Mouse (Mus musculus): ENCODE measurements at regions not wholly inside any gene's neighbourhood (a gene's known extent, or its start where the extent isn't known, plus 50 kb on each side); places are given as distances from the start of the nearest gene placed in this dataset.

DNA sequence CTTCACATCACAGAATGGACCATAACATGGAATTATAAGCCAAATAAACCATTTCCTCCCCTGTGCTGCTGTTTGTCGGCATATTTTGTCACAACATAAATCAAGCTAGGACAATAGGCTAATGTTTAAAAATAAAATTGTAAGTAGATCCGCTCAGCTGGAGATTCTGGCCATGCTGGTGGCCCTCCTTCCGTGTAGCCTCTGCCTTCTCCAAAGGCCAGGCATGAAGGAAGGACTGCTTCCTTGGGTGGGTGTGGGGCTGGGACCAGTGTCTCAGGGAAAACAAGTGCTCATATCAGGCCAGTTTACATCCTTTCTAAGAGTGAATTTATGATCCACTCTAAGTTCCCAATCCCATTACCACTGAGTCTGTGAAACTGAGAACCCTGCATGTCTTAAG is 206.3 kb upstream of the Ppp2r2d start:
- DNase-seq (ENCODE audit: low read depth, low spot score): no peak

DNA sequence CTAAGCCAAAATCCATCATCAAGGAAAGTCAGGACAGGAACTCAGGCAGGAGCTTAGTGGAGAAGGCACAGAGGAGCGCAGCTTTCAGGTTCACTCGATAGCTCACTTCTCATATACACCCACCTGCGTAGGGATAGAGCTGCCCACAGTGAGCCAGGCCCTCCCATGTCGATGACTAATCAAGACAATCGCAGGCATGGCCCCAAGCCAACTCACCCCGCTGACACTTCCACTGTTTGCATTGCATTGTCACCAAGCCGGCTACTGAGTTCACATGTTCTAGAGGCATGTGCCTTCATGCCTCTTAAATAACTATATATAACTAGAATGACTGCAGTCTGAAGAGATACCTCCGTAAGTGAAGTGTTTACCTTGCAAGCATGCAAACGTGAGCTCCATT is 219.8 kb upstream of the Ppp2r2d start:
- no peak for DNase-seq (ENCODE audit: low read depth, low spot score)

DNA sequence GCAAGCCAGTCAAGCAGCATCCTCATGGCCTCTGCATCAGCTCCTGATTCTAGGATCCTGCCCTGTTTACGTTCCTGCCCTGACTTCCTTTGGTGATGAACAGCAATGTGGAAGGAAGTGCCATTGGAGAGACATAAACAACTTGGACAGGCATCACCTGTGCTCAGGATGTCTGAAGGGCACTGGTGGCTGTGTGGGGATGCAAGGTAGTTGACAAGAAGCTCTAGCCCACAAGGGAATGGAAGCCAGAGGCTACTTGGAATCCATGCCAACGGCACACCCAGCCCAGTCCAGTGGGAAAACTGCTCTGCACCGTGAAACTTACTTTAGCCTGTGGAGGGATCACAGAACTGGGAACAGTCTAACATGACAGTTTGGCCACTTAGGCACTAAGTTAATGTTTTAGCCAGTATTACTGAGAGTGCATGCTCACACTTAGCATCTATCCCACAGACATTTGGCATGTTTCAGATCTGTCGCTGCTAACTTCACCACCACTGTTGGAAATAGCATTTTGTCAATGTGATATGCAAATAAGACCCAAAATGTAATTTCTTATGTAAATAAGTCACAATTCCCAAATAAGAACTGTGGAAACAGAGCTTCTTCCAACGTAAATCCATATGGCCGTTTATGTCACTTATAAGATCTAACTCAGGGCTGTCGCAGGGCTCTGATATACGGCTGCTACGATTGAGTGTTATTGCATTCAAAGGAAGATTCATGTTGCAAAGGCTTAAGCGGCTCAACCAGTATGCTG is 223.5 kb upstream of the Tcerg1l start:
- DNase-seq (ENCODE audit: low read depth, low spot score): peak; percentile 39

DNA sequence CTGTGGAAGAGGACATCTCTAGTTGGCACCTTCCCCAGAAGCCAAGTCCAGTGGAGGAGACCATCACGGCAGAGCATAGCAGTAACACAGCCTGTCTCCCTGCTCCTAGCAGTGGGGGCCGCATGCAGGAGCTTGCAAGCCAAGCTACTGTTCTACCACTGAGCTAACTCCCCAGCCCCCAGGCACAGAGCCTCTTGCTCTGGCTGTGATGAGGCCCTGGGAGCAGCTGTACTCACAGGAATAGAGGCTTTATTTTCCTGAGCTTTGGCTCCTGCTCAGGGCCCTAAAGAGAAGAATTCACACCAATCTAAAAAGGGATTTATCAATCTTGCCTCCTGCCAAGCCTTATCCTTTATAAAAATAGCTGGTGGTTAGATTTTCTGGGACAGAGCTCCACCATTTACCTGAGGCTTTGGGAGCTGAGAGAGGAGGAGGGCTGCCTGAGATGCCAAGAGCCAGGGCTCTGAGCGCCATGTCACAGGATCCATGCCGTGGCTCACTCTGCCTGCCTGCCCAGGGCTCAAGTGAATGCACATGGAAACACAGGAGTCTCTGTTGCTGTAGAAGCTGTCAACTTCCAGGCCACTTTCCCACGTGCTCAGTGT is 222.7 kb upstream of the Tcerg1l start:
- no peak for DNase-seq (ENCODE audit: low read depth, low spot score)

DNA sequence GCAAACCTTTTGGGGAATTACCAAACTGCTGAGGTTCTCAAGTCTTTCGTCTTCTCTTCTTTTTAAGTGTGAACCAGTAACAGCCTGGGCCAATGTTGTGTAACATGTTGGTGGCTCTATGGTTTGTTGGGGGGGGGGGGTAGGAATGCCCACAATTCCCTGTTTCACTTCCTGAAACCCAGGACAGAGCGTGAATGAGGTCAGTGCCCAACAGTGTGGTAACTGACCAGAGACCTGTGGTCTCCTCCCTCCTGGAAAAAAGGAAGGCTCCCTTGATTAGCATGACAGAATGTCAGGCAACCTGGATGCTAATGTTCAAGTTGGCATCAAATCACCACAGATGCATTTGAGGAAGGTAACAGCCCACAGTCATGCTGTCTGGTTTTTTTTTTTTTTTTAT is 218.9 kb upstream of the Tcerg1l start:
- DNase-seq (ENCODE audit: low read depth, low spot score): no peak

DNA sequence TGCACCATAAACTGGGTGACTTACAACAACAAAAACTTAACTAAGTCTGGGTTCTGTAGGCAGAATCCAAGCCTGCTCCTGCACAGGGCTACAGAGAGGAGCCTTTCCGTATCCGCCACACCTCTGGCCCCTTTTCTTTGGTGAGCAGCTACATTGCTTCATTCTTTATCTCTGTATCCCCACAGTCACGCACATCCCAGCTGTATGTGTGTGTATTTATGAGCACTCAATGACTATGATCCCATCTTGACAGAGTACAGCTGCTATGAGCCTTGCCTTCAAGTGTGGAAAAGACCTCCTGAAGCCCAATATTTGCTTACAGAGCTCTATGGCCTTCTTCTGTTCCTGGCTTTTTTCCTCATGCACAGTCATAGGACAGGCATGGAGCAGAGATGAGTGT is 212.1 kb upstream of the Tcerg1l start:
- DNase-seq (ENCODE audit: low read depth, low spot score): no peak

DNA sequence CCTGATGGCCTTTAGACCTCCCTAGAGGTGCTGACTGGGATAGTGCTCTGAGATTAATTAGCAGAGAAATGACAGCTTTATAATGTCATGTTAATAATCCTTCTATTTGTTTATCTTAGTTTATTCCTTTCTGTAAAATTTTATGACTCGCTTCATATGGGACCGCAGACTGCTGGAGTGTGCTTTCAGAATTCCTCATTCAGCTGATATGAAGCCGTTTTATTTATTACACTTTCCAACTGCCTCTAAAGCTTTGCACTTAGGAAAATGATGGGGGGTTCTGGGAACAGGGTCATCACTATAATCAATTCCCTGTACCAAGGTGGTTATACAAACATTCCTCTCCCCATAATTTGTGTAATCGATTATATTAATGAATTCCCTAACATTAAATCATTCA is 211.6 kb upstream of the Tcerg1l start:
- DNase-seq (ENCODE audit: low read depth, low spot score): no peak

DNA sequence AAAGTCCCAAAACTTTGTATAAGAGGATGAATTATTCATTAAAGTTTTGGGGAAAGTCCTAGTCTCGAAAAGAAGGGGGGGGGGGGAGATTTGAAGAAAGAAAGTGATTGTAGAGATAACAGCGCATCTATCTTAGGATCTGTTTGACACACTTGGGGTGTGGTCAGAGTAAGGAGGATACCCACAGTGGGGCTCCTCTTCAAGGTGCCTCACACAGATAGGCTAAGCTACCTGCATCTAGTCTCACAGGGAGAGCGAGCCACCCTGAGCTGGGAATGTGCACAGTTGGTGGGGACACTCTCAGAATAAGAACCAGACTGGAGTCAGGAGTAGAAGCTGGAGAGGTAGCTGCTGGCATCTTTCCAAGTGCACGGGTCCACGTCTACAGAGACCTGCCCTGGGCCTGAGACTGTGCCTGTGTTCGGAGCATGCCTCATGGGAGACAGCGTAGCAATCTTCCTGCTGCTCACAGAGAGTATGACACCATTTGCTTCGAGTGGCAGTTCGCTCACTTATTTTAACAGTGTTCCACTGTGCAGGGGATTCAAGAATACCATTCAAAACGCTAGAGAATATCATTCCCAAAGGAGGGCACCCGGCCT is 208.9 kb upstream of the Tcerg1l start:
- no peak for DNase-seq (ENCODE audit: low read depth, low spot score)

DNA sequence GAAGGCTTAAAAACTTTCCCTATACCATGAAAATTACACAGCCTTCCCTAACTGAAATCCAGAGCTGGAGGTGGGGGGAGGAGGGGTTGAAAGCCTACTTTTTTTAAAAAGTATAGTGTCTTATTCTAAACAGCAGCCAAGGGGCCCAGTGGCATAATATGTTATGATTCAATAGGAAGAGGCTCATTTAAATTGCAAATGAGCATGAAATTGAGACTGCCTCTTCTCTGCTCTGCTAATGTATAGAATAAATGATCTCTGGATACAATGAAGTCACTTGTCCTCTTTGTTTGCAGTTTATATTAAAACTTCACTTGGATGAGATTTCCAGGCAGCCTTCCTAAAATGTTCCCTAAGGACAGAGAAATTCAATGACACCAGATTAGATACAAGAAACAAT is 208.4 kb upstream of the Tcerg1l start:
- no peak for DNase-seq (ENCODE audit: low read depth, low spot score)

DNA sequence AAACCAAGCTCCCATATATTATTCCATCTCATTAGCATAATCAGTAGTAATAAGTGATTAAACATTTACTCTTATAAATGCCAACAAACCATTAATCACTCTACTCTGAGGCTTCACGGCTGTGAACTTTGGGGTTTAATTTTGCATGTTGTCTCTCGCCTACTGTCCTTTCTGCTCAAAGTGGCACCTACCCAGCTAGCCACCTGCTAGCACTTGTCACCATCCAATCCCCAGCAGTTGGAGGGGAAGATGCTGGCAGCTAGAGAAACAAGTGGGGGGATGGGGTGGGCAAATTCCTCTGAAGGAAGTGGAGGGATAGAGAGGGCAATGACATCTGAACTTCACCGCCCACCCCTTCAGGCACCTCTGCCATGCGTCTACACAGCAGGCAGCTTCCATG is 204.2 kb upstream of the Tcerg1l start:
- no peak for DNase-seq (ENCODE audit: low read depth, low spot score)

DNA sequence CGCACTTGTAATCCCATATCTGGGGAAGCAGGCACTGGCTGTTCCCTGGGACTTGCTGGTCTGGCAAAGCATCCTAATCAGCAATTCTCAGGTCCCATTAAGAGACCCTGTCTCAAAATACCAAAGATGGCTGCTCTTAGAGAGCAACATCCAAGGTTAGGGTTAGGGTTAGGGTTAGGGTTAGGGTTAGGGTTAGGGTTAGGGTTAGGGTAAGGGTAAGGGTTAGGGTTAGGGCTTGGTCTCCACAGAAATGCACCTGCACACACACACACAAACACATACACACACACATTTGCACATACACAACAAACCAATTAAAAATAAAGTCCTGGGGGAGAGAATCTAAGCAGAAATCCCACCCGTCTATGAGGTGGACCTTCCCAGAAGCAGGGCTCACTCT is 195.8 kb upstream of the Tcerg1l start:
- DNase-seq (ENCODE audit: low read depth, low spot score): no peak

DNA sequence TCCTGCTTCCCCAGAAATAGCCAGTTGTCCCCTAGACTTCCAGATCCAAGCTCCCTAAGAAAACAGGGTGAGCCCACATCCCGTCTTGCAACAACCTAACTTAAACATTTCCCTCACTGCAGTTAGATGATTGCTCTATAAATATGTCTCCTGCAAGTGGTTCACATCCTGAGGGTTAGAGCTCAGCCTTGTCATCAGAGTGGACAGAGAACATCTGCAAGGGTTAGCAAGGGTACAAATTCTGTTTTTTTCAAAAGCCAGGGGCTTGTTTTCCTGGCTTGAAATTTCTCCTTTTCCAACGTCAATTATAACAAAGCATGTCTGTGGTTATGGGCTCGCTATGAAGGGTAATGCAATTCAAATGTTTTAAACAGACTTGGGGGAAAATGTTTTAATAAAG is 169.8 kb upstream of the Tcerg1l start:
- DNase-seq (ENCODE audit: low read depth, low spot score): no peak

DNA sequence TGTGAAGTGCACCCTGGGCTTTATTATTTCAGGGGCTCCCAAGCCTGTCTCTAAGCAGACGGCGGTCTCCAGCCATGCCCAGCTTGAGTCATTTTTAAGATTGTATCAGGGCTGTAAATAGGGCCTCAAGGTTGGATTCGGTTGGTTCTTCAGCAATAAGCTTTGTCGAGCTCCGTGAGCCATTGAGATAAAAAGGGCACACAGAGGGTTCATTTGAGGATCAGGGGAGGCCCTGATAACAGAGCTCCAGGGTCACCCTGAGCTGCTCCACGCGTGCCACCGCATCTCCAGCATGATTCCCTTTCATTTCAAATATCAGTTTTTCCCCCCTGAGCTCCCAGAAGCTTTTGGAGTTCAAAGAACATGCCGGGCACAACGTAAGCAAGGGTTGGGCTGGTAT is 154.1 kb upstream of the Tcerg1l start:
- DNase-seq (ENCODE audit: low read depth, low spot score): no peak

DNA sequence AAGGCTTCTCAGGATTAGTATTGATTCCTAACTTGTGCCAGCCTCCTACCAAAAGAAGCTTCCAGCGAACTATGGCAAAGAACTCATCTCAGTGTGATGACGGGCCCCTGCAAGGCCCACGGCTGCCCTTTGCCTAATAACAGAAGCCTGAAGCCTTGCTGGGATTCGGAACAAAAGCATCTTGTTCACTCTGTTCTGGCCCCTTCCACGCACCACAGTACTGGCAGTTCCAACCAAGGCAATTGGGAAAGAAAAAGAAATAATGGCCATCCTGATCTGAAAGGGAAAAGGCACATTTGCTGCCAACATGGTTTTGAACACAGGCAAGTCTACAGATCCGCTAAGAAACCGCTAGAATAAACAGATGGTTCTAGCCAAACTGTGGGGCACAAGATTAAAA is 150.4 kb upstream of the Tcerg1l start:
- DNase-seq (ENCODE audit: low read depth, low spot score): no peak

DNA sequence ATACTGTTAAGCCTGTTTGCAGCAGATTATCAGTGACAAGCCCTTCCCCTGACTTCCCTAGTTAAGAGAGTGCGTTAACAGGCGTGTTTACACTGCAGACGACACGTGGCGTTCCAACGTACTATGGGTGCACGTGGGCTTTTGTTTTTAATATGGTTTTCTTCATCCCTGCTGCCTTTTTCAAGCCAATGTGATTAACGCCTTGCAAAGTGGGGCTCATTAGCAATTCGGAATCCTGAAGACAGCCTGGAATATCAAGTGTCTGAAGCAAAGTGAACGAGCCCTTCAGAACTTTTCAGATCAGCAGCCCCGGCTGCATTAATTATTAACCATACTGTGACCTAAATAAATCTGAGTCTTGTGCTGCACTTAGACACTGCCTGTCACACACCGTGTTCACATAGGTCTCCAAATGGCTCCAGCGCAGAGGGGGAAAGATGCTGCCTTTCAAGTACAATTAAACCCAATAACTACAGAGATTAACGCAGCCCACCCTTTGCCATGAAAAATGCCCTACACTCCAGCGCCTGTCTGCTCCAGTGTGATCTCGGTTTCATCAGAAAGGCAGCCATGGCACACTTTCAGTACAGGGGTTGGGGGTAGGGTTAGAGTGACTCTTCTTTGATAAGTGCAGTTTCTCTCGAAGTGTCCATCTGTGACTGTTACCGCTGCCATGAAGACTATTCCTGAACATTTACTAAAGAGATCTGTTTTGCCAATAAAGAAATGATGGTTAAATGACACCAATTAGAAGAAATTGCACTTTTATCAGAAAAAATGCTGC is 140.7 kb upstream of the Tcerg1l start:
- DNase-seq (ENCODE audit: low read depth, low spot score): no peak

DNA sequence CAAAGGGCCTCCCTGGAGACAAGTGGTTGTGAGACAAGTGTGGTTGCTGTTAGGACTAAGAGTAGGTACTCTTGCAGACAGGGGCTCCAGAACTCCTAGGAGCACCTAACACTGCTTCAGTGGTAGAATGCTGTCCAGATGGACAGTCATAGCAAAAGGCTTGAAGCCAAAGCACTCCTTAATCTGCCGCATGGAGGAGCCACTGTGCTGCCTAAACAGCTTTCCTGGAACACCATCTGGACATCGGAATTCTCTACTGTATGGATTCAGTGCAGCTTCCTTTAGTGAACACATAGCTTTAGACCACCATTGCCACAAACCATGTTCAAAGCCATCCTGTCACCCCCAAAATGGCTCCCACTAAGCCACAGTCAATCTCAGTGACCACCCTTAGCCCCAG is 128.6 kb upstream of the Tcerg1l start:
- no peak for DNase-seq (ENCODE audit: low read depth, low spot score)

DNA sequence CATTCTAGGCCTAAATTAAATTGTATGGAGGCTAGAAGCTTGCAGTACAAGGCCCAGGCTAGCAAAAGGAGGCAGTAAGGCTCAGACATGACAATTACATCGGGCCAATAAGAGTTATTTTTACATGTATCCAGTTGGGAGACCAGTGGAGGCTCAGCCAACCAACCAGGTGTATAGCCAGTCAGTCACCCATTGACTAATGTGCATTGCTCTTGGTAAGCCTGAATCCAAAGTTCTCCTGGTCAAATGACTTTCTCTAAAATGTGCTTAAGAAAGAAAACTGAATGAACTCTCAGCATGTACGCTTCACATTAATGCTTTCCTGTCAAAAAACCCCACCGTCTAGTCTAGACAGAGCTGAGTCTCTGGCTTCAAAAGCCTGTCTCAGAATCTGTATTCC is 127.4 kb upstream of the Tcerg1l start:
- DNase-seq (ENCODE audit: low read depth, low spot score): no peak

DNA sequence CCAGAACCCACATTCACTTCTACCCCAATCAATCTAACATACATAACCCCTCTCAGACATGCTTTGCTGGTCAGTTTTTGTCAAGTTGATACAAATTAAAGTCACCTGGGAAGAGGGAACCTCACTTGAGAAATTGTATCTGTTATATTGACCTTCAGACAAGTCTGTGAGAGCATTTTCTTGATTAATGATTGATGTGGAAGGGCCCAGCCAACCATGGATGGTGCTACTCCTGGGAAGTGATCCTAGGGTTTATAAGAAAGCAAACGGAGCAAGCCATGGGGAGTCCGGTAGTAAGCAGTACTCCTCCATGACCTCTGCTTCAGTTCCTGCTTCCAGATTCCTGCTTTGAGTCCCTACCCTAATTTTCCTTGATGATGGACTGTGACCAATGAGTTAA is 116.6 kb upstream of the Tcerg1l start:
- DNase-seq (ENCODE audit: low read depth, low spot score): no peak

DNA sequence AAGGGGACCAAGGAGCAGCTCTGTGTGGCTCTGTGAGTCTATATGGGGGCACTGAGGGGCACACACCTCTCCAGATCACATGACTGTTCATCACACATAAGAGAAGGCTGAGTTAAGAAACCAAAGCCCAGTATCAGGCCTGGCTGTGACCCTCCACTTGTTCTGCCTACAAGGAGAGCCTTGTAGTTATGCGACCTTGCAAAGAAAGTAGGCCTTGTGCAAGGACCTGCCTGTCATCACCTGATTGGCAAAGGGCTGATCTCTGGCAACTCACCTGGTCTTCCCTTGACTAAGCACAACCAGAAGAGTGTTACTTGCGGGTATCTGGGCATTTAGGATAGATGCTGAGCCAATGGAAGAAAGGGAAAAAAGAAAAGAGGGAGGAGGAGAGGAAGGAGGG is 107.7 kb upstream of the Tcerg1l start:
- DNase-seq (ENCODE audit: low read depth, low spot score): no peak

DNA sequence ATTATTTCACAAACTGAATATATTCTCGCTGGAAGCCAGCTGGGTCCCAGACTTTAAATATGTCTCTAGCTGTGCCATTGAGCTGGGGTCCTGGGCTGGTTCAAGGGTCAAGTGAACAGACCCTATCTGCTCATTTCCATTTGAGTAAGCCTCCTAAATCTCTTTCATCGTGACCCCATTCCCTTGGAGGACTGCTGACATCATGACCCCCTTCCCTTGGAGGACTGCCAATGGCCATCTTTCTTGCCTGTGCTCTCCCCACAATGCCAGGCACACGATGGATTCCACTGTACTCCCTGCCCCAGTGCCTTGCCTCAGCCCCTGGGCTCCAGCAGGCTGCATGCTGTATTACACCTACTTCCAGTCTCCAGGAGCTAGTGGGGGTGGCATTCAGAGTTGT is 106.5 kb upstream of the Tcerg1l start:
- DNase-seq (ENCODE audit: low read depth, low spot score): no peak

DNA sequence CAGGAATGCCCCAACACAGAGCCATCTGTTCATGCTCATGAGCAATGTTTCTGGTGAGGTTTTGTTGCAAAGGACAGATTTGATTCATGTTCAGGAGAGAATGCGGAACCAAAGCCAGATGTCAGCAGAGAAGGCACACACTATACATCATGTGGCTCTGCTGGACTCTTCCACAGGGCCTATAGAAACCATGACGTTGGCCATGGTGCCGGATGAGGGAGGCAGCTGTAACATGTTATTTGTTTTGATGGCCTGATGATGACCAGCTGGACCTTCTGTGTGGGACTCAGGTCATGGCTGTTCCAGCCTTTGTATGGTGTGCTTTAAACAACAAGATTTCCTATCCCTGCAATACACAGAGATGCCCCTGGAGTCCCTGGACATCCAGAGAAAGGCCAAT is 105.5 kb upstream of the Tcerg1l start:
- no peak for DNase-seq (ENCODE audit: low read depth, low spot score)

DNA sequence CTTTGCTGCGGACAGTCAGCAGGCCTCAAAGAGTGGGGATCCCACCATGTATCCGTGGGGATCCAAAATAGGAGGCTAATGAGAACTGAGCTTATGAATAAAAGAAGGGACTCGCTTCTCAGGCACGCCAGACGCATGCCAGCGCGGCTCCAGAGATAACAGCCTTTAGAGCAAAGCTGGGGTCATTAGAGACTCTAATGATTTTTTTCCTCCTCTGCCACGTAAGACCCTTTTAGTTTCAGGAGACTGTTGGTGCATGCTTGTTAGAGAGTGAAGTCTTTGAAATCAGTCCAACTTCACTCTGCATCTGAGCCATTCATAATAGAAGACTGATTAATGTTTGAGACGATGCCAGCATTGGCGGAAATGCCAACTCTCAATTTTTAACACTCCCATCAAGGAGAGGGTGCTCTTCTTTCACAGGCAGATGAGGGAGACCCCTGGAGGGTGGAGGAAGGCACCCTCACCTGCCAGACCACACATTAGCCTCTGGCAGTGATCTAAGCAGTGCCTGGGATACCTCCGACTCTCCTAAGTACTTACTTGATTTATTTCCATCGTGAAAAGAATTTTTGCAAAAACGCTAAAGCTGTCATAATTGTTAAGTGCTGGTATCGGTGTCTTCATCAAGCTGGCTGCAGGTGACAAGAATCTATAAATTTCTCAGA is 104.0 kb upstream of the Tcerg1l start:
- peak; percentile 18 for DNase-seq (ENCODE audit: low read depth, low spot score)

Data from brain, embryonic 18.5 days (tissue).